Mouse (Mus musculus): Measurements from ENCODE around the gene Sh2b2.

DNA sequence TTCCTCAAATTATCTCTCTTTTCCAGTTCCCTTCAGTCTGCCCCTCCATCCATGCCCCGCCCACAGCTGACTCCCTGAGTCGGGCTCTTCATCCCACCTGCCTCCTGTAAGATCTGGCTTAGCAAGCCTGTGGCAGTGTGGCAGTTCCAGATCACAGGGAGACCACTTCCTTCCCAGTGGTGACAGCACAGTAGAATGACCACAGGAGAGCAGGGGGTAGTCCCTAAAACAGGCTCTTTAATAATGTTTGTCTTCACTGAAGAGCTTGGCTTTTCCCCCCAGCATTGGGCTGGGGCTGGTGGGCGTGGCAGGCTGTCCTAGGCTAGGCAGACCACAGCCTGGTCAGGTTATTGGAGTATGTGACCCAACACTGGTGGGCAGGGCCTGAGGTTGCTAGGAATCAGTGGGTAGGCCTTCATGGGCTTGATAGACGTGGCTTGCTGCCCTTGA, 28.4 kb downstream of the Sh2b2 start:
- TF ChIP-seq POLR2A (IDR thresholded peaks at IDR 0.05; ENCODE audit: low read depth, low read length) (no peak), CTCF (IDR thresholded peaks at IDR 0.05; ENCODE audit: borderline replicate concordance, insufficient read depth, low read length) (no peak)
